Mouse (Mus musculus) left cerebral cortex, adult 8-10 months (tissue): Measurements from ENCODE around the gene Cep295. TPM values are rescaled to one million over a fixed set of nuclear protein-coding genes. Genes with fewer than 3 reads are reported as not detected.

Experiments
- microRNA-seq, 2 experiments: library from miRNA; unstranded; fragments of <30 nt; microRNA quantifications; one replicate each; pipeline ENCODE4 v1.2.0; 2022
- total RNA-seq, 4 experiments: library from RNA; stranded (reverse); gene quantifications; 2 replicates each; pipeline ENCODE4 v1.2.4; 2022

Gene Cep295
- total RNA-seq, 4 experiments from 2014 or later: 24.2 to 28.0 (median 26.1) TPM

Small RNA genes lying within 50 kb of the gene (microRNA-seq; reads per million reads assigned to microRNA genes)
- gene Gm49349: 0 reads per million in 2 experiments
- gene mmu-mir-7650: 0 reads per million in 2 experiments

Other genes with a start within 250 kb of the Cep295 start
- not detected for gene Hephl1, start 245.7 kb downstream of the Cep295 start, total RNA-seq
- gene Vstm5, start 118.7 kb downstream of the Cep295 start, total RNA-seq: 10 to 100 TPM; 10.1 to 11.4 (median 10.5) TPM
- 10 to 100 TPM; 34.6 to 43.3 (median 39.4) TPM for gene Med17, start 77.9 kb downstream of the Cep295 start, total RNA-seq
- 10 to 100 TPM; 26.4 to 37.9 (median 30.5) TPM for gene Taf1d, start 51.6 kb downstream of the Cep295 start, total RNA-seq
- 10 to 100 TPM; 20.0 to 22.6 (median 21.8) TPM for gene 4931406C07Rik, start 51.3 kb downstream of the Cep295 start, total RNA-seq
- 1 to 10 TPM; 3.6 to 6.2 (median 5.1) TPM for gene Smco4, start 135.6 kb upstream of the Cep295 start, total RNA-seq